Mouse (Mus musculus) embryo, embryonic 9.5 days (tissue): ENCODE results near the gene Speer4e.
"Not testable (repeated sequence)": the region's sequence is repeated elsewhere in the genome, so short reads cannot be mapped to it uniquely, and the experiment has no call there.

Source experiments
- DNase-seq: peaks from one replicate; pipeline ENCODE4 v3.0.0-alpha.2; 2017; ENCODE audit errors: extremely low spot score

Speer4e gene

GRCm38 (mm10) chr5:14938329-14938728 is at the start of gene Speer4e:
Speer4e (minus strand) TSS chr5:14938429.
- not testable (repeated sequence) for DNase-seq

DNA sequence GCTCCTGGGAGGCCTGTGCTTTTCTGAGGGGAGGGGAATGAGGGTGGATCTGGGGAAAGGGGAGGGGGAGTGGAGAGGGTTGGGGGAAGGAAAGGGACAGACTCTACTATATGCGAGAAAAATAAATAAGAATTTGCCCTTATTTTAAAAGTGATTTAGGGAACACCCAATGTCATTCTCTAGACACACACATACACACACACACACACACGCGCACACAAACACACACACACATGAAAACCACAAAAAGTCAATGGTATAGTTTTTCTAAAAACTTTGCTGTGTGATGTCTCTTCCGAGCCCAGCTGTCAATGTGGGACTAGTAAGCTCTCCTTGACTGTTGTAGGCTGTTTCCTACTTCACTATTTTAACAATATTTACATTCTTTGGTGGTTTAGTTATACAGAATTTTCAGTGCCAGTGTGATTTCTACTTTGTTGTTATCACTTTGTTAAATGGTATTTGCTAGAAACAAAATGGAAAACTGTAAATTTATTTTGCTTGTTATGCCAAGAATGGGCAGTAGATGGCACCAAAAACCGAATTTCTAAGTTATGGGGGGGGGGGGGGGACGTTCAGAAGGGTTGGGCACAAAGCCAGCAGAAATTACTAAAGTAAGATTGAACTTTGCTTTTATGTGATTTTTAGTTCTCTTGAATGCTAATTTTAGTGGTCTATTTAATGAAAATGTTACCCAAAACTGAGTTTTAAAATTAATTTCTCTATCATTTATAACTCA is 48.6 kb upstream of the Speer4e start:
- DNase-seq = not testable (repeated sequence)

- DNase-seq = not testable (repeated sequence)
These were observed 40.6 kb upstream of the Speer4e start, which contains the start of gene Gm10354 for GRCm38 (mm10) chr5:14978835-14979234. Gm10354 (minus strand) TSS chr5:14978935.

DNA sequence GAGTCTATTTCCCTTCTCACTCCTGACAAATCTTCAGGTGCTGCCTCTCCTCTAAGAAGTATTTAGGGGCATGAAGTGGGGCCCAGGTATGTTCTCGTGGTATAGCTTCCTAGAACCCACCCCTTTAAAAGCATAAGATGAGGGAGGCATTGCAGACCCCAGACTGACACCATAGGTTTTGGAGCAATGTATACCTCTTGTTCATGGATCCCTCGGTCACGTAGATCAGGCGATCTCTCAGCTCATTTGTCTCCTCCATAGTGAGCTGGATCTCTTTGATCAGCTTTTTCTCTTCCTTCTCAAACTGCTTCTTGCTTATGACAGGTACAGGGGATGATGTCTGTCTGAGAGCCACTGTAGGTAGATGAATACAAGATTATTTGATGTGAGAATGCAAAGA is 39.1 kb upstream of the Speer4e start:
- not testable (repeated sequence) for DNase-seq

DNA sequence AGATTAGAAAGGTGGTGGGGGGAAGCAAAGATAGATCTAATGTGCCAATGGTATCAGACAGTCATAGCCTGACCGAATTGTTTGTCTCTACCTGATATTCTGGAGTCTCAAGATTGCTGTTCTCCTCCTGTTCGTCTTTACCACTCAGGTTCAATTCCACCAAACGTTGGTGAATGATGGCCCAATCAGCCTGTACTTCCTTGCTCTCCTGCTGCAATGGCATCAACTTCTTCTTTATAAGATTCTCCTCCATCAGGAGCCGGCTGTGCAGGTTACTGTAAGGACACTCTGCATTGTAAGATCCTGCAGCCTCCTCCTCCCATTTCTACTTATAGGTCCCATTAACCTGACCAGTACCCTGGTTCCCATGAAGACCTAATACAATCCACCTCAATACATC is 37.1 kb upstream of the Speer4e start:
- DNase-seq = not testable (repeated sequence)

DNA sequence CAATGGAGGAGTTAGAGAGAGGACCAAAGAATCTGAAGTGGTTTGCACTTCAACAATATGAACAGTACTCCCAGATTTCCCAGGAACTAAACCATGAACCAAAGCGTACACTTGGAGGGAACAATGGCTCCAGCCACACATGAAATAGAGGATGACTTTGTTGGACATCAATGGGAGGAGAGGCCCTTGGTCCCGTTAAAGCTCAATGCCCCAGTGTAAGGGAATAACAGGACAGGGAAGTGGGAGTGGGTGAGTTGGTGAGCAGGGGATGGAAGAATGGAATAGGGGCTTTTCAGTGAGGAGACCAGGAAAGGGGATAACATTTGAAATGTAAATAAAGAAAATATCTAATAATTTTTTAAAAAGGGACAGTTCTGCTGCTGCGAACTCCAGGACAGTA is 34.6 kb upstream of the Speer4e start:
- not testable (repeated sequence) for DNase-seq

DNA sequence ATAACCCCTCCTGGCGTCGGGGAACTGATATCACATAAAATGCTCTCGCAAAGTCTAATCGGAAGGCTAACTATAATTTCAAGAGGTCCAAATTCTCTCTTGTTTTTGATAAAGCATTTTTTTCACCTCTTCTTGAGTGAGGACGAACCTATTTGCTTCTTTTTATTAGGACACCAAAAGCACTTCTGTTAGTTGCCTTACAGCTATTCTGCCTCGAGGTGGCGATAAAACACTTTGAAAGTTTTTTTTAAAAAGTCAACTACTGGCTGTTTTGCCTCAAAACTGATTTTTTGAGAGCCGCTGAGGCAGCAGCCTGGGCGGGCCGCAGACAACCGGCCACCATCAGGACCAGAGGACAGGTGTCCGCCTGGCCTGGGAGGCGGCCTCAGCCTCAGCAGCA is 25.6 kb upstream of the Speer4e start:
- DNase-seq = not testable (repeated sequence)

DNA sequence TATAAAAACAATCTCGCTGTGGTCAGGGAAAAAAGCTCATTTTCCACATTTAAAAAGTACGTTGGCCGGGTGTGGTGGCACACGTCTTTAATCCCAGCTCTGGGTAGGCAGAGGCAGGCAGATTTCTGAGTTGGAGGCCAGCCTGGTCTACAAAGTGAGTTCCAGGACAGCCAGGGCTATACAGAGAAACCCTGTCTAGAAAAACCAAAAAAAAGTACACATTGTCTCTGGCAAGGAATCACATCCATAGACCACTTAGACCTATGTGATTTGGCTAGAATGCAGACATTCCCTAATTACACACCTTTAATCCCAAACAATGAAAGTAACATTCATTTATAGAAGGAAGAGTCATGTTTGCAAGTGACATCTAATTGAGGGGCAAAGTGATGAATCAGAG is 23.3 kb upstream of the Speer4e start:
- not testable (repeated sequence) for DNase-seq

DNA sequence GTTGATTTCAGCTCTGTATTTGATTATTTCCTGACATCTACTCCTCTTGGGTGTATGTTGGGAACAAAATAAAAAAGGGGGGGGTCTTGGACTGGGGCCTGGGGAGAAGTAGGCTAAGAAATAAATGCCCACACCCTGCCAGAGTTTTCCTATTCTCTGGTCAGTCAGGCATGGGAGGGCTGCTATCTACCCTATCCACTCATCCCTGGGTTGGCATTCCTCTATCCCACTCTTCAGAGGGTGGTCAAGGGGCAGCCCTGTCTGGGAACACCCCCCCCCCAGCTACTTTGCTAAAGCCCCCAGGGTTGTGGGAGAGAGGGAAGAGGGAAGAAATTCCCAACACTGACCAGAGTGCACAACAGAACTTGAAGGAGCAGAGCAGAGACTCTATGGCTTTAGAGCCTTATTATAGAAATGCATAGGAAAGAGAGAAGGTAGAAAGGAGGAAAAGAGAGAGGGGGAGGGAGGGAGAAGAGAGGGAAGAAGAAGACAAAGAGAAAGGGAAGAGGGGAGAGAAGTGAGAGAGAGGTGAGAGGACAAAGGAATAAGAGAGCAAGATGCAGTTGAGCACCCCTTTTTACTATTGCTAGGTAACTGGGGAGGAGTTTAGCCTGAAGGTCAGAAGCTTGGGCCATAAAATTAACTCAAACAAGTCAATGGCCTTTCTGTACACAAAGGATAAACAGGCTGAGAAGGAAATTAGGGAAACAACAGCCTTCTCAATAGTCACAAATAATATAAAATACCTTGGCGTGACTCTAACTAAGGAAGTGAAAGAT is 17.9 kb upstream of the Speer4e start:
- not testable (repeated sequence) for DNase-seq

- DNase-seq = not testable (repeated sequence)
These were observed 15.4 kb upstream of the Speer4e start for GRCm38 (mm10) chr5:14953587-14953986.

DNA sequence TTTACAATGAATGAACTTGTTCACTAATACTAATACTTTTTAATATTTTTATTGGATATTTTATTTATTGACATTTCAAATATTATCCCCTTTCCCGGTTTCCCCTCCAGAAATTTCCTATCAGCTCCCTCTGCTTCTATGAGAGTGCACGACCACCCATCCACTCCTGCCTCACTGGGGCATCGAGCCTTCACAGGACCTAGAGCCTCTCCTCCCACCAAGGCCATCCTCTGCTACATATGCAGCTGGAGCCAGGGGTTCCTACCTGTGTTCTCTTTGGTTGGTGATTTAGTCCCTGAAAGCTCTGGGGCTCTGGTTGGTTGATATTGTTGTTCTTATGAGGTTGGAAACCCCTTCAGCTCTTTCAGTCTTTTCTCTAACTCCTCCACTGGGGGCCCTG is 14.5 kb upstream of the Speer4e start:
- DNase-seq = not testable (repeated sequence)

- not testable (repeated sequence) for DNase-seq
These were observed 13.6 kb upstream of the Speer4e start for GRCm38 (mm10) chr5:14951822-14952221.

- not testable (repeated sequence) for DNase-seq
These were observed 9.4 kb upstream of the Speer4e start for GRCm38 (mm10) chr5:14947482-14948198.

GRCm38 (mm10) chr5:14945524-14945923 is 7.3 kb upstream of the Speer4e start:
- not testable (repeated sequence) for DNase-seq

GRCm38 (mm10) chr5:14941043-14941442 is 2.8 kb upstream of the Speer4e start:
- DNase-seq = not testable (repeated sequence)

GRCm38 (mm10) chr5:14933721-14934120 is 4.5 kb downstream of the Speer4e start:
- not testable (repeated sequence) for DNase-seq

GRCm38 (mm10) chr5:14927047-14927446 is 11.2 kb downstream of the Speer4e start:
- DNase-seq = not testable (repeated sequence)

GRCm38 (mm10) chr5:14914799-14915198 is 23.4 kb downstream of the Speer4e start, which contains the start of gene Gm9758:
Gm9758 (minus strand) TSS chr5:14914899.
- not testable (repeated sequence) for DNase-seq

DNA sequence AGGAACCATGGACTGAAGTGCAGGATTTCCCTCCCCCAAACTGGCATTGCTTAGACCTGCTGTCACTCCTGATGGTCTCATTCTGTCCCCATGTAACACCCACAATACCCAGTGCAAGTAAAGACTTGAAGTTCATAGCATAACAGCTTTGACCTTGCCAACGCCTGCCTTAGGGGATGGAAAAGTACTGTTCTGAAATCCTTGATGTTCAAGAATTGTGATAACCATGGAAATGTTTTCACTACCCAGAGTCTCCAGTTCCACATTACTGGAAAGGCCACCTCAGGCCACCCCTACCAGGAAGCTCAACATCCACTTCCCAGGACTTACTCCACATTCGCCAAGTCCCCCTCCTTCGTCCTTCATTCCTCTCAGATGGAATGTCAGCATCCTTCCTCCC is 23.9 kb downstream of the Speer4e start:
- DNase-seq = not testable (repeated sequence)

- DNase-seq = peak; percentile 8
These were observed 34.7 kb downstream of the Speer4e start for GRCm38 (mm10) chr5:14903539-14903938.

- DNase-seq = no peak
These were observed 46.0 kb downstream of the Speer4e start for GRCm38 (mm10) chr5:14892242-14892641.

DNA sequence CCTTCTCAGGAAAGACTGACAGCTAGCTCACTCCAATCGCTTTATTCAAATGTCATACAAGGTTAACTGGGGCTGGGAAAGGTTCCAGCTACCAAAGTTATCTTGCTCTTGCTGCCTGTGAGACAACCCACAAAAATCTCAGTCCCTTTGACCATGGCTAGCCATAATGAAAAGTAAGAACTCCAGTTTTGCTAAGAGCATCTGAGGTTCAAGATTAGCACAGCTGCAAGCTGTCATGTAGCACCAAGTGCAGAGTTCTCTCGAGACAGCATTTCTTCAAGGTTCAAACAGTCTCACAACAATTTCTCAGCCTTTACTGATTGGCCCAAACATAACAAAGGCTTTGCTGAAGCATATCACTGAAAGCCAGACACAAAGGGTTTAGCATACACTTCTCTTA is 52.9 kb downstream of the Speer4e start:
- DNase-seq = not testable (repeated sequence)
